Mouse (Mus musculus) liver, embryonic 14.5 days (tissue): Measurements from ENCODE around the gene Nkx2-5.

Experiments
- CTCF ChIP-seq: IDR thresholded peaks from 2 replicates; pipeline ENCODE4 v1.5.1; 2016; ENCODE audit warnings: antibody characterized with exemption, low read depth, control low read depth
- EP300 ChIP-seq: IDR thresholded peaks from 2 replicates; pipeline ENCODE4 v1.6.1; 2016; ENCODE audit warnings: antibody characterized with exemption, low read depth

GRCm38 (mm10) chr17:26788986-26789385 lies 55.8 kb downstream of the Nkx2-5 start:
- TF ChIP-seq CTCF (no peak), EP300 (no peak)
